Mouse (Mus musculus) thymus, adult 2 months (tissue): ENCODE measurements around the gene Slc32a1.

Experiments
- CTCF ChIP-seq: fragments of 200-500 bp; IDR thresholded peaks from 2 replicates; pipeline ENCODE4 v1.5.1; 2012; ENCODE audit warnings: mild to moderate bottlenecking, control low read depth, low read length, moderate library complexity, borderline replicate concordance; ENCODE audit not compliant: control insufficient read depth, poor library complexity, insufficient read depth; ENCODE audit errors: extremely low read depth
- POLR2A ChIP-seq: fragments of 200-500 bp; IDR thresholded peaks from 2 replicates; pipeline ENCODE4 v1.6.1; 2012; ENCODE audit warnings: mild to moderate bottlenecking, low read length, control low read depth, moderate library complexity; ENCODE audit not compliant: control insufficient read depth, poor library complexity, insufficient read depth; ENCODE audit errors: extremely low read depth

DNA sequence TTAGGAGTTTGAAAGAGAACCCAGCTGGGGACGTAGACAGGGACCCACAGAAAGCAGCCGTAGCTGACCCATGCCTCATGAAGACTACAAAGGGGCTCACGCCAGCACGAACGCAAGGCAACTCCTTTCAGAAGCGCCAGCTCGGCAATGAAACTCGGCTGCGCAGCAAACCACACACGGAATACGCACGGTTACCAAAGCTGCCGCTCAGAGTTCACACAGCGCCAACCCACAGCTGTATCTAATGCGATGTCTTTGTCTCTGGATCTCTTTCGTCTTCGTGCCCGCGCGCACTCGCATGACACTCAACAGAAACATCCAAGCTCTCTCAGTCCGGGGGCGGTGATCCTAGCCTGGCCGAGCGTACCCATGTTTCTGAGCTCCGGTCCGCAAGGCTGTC lies 886 bp upstream of the Slc32a1 start:
- TF ChIP-seq CTCF (no peak), POLR2A (no peak)
